Mouse (Mus musculus) lung, embryonic 14.5 days (tissue): ENCODE results near the gene Gab2. TPM values are rescaled to one million over a fixed set of nuclear protein-coding genes. Genes with fewer than 3 reads are reported as not detected.

ENCODE experiments used
- ATAC-seq: fragments of 200-750 bp; cut with Nextera tagmentation; 2 replicates; pipeline ENCODE4 v1.8.0; 2017; ENCODE audit warnings: mild to moderate bottlenecking, moderate TSS enrichment, moderate library complexity; ENCODE audit not compliant: insufficient read depth
- DNase-seq: peaks from one replicate; pipeline ENCODE4 v3.0.0-alpha.2; 2015
- H3K27ac ChIP-seq: fragments of 300-500 bp; sonication (generic); 2 replicates; pipeline ENCODE4 v1.5.1; 2014; ENCODE audit warnings: low read depth, mild to moderate bottlenecking, moderate library complexity
- H3K27me3 ChIP-seq: fragments of 300-500 bp; sonication (generic); 2 replicates; pipeline ENCODE4 v1.6.1; 2014; ENCODE audit warnings: low read length, control low read depth; ENCODE audit not compliant: insufficient read depth
- H3K36me3 ChIP-seq: fragments of 300-500 bp; sonication (generic); 2 replicates; pipeline ENCODE4 v1.6.1; 2014; ENCODE audit warnings: control low read depth; ENCODE audit not compliant: insufficient read depth
- H3K4me1 ChIP-seq: fragments of 300-500 bp; sonication (generic); 2 replicates; pipeline ENCODE4 v1.6.1; 2014; ENCODE audit warnings: antibody characterized with exemption, control low read depth; ENCODE audit not compliant: insufficient read depth
- H3K4me2 ChIP-seq: fragments of 300-500 bp; sonication (generic); 2 replicates; pipeline ENCODE4 v1.6.1; 2014; ENCODE audit warnings: mild to moderate bottlenecking
- H3K4me3 ChIP-seq: fragments of 300-500 bp; sonication (generic); 2 replicates; pipeline ENCODE4 v1.5.1; 2014; ENCODE audit warnings: low read depth, low read length
- H3K9ac ChIP-seq: fragments of 300-500 bp; sonication (generic); 2 replicates; pipeline ENCODE4 v1.6.1; 2014
- H3K9me3 ChIP-seq: fragments of 300-500 bp; sonication (generic); 2 replicates; pipeline ENCODE4 v1.6.1; 2016; ENCODE audit warnings: low read depth, low read length, control low read depth
- CTCF ChIP-seq: IDR thresholded peaks from 2 replicates; pipeline ENCODE4 v1.5.1; 2016; ENCODE audit warnings: antibody characterized with exemption, low read depth
- WGBS: fragments of 180-500 bp; shearing (Covaris S2); extraction: QIAGEN DNeasy Blood & Tissue Kit; methylation state at CpG from one replicate; pipeline ENCODE4 v1.1.7; 2014; 5-methylcytosine and 5-hydroxymethylcytosine counted together
- polyA plus RNA-seq: library from polyadenylated mRNA; unstranded; fragments of >200 nt; fragmentation: Nextera tagmentation; extraction: Ambion mirVana; gene quantifications from 2 replicates; pipeline ENCODE4 v1.2.1, GENCODE M21; 2014

Gab2 gene
- polyA plus RNA-seq, 1 experiment from 2014 or later = 9.3 TPM

- H3K4me1 ChIP-seq = no peaks in the 10 kb centered on the region
- H3K27me3 ChIP-seq = no peaks in the 10 kb centered on the region
- no peak for DNase-seq
- H3K4me2 ChIP-seq = no peak overlapping the region
- H3K4me3 ChIP-seq = no peak overlapping the region
- WGBS = 88% methylated on average over 6 of the region's 6 CpGs
- H3K9me3 ChIP-seq = no peaks in the 10 kb centered on the region
- no peak for ATAC-seq
- peaks cover 44% of the 10 kb centered on the region for H3K36me3 ChIP-seq
- H3K9ac ChIP-seq = no peak overlapping the region
- TF ChIP-seq CTCF = no peak
- no peak overlapping the region for H3K27ac ChIP-seq
Observed at GRCm38 (mm10) chr7:97298943-97299342, 217.6 kb downstream of the Gab2 start.

- Histone ChIP-seq H3K27ac (no peak overlapping the region), H3K4me3 (no peak overlapping the region), H3K4me1 (no peaks in the 10 kb centered on the region), H3K36me3 (peaks cover 53% of the 10 kb centered on the region), H3K4me2 (no peak overlapping the region), H3K27me3 (no peaks in the 10 kb centered on the region), H3K9ac (no peak overlapping the region), H3K9me3 (no peaks in the 10 kb centered on the region)
- ATAC-seq (no peak), DNase-seq (no peak)
- no peak for TF ChIP-seq CTCF
- WGBS = 87% methylated on average over 2 of the region's 2 CpGs
Observed at GRCm38 (mm10) chr7:97300914-97301313, 219.5 kb downstream of the Gab2 start.

DNA sequence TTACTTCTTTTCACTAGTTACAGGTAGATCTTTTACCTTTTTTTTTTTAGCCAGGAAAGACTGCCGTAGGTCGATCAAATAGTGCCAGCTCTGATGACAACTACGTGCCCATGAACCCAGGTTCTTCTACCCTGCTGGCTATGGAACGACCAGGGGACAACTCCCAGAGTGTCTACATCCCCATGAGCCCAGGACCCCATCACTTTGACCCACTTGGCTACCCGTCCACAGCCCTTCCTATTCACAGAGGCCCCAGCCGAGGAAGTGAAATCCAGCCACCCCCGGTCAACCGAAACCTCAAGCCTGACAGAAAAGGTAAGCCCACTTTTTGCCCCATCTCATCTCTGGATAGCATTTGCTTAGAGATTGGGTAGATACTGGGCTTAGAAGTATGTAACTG lies 219.9 kb downstream of the Gab2 start:
- H3K4me2 ChIP-seq = no peak overlapping the region

GRCm38 (mm10) chr7:97302261-97302660 lies 220.9 kb downstream of the Gab2 start:
- Histone ChIP-seq H3K27ac (no peak overlapping the region), H3K4me3 (no peak overlapping the region), H3K9me3 (no peaks in the 10 kb centered on the region), H3K27me3 (no peaks in the 10 kb centered on the region), H3K4me1 (no peaks in the 10 kb centered on the region), H3K4me2 (no peak overlapping the region), H3K9ac (no peak overlapping the region), H3K36me3 (peaks cover 53% of the 10 kb centered on the region)
- DNase-seq = no peak
- ATAC-seq = no peak
- no peak for TF ChIP-seq CTCF
- 74% methylated on average over 4 of the region's 4 CpGs for WGBS

More for the DNA sequence above, 219.9 kb downstream of the Gab2 start:
- H3K4me1 ChIP-seq = no peaks in the 10 kb centered on the region
- ATAC-seq = no peak
- H3K9me3 ChIP-seq = no peaks in the 10 kb centered on the region
- peaks cover 53% of the 10 kb centered on the region for H3K36me3 ChIP-seq
- WGBS = 82% methylated on average over 8 of the region's 8 CpGs
- H3K27me3 ChIP-seq = no peaks in the 10 kb centered on the region
- H3K27ac ChIP-seq = no peak overlapping the region
- no peak overlapping the region for H3K9ac ChIP-seq
- H3K4me3 ChIP-seq = no peak overlapping the region
- DNase-seq = no peak
- no peak for TF ChIP-seq CTCF

- DNase-seq (no peak), ATAC-seq (no peak)
- Histone ChIP-seq H3K27ac (no peak overlapping the region), H3K9me3 (no peaks in the 10 kb centered on the region), H3K36me3 (peaks cover 56% of the 10 kb centered on the region), H3K4me1 (no peaks in the 10 kb centered on the region), H3K9ac (no peak overlapping the region), H3K4me2 (no peak overlapping the region), H3K4me3 (no peak overlapping the region), H3K27me3 (no peaks in the 10 kb centered on the region)
- TF ChIP-seq CTCF = no peak
- WGBS = 82% methylated on average over 4 of the region's 4 CpGs
Observed at GRCm38 (mm10) chr7:97302876-97303275, 221.5 kb downstream of the Gab2 start.

DNA sequence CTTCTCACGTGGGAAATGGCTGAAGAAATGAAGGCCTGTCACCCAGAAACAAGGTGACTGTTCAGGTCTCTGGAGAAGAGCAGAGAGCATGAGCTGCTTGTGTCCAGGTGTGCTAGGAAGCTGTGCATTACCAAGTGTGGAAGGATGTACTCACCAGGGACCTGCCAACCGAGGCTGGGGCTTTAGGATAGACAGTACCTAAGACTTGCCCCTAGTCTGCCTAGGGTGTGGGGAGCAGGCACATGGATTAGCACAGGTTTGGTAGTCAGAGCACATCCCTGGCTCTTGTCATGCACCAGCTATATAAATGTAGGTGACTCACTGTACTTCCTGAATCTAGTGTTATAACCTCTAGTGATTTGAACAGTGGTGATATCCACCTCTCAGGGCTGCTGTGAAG lies 222.2 kb downstream of the Gab2 start:
- Histone ChIP-seq H3K27ac (no peak overlapping the region), H3K4me2 (no peak overlapping the region), H3K4me1 (no peaks in the 10 kb centered on the region), H3K9me3 (no peaks in the 10 kb centered on the region), H3K27me3 (no peaks in the 10 kb centered on the region), H3K36me3 (peaks cover 61% of the 10 kb centered on the region), H3K4me3 (no peak overlapping the region), H3K9ac (no peak overlapping the region)
- 69% methylated on average over 2 of the region's 2 CpGs for WGBS
- TF ChIP-seq CTCF = no peak
- ATAC-seq = no peak
- DNase-seq = no peak

DNA sequence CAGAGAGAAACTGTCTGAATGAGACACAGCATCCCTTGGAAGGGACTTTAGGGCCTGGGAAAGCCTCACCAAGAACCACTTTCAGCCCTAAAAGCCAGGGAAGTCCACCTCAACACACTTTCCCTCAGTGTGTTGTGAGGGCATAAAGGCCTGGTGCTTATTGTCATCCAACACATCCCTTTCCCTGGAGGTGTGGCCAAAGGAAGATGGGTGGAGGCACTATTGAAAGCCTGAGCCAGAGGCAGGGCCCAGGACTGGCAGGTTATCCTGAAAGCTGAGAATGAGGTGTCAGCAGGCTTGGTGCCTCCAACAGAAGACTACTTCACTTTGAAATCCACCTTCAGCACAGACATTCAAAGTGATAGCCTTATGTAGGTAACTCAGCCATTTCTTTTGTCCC lies 223.1 kb downstream of the Gab2 start:
- H3K27ac ChIP-seq = no peak overlapping the region
- ATAC-seq (no peak), DNase-seq (no peak)
- H3K9me3 ChIP-seq = no peaks in the 10 kb centered on the region
- no peak for TF ChIP-seq CTCF
- no peak overlapping the region for H3K9ac ChIP-seq
- peaks cover 58% of the 10 kb centered on the region for H3K36me3 ChIP-seq
- no peaks in the 10 kb centered on the region for H3K4me1 ChIP-seq
- no peak overlapping the region for H3K4me2 ChIP-seq
- no peaks in the 10 kb centered on the region for H3K27me3 ChIP-seq
- no peak overlapping the region for H3K4me3 ChIP-seq

DNA sequence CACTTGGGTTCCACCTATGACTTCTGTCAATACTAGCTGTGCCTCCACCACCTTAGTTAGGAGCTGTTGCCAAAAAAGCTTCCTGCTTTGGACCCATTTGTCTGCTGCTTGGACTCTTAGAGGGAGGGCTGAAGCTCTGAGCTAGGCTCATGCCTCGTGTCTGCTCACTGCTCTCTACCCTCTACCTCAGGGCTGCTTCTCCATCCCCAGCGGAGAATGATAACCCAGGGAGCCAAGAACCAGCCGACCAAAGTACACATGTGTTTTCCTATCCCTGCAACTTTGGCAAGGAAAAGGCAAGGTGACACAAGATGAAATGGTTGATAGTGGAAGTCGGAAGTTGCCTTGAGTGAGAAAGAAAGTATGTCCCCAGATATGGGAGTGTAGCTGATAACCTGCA lies 223.8 kb downstream of the Gab2 start:
- no peak overlapping the region for H3K4me3 ChIP-seq
- peaks cover 62% of the 10 kb centered on the region for H3K36me3 ChIP-seq
- H3K9ac ChIP-seq = no peak overlapping the region
- DNase-seq (no peak), ATAC-seq (no peak)
- H3K4me1 ChIP-seq = no peaks in the 10 kb centered on the region
- no peak overlapping the region for H3K27ac ChIP-seq
- 82% methylated on average over 4 of the region's 4 CpGs for WGBS
- H3K27me3 ChIP-seq = no peaks in the 10 kb centered on the region
- no peak overlapping the region for H3K4me2 ChIP-seq
- no peaks in the 10 kb centered on the region for H3K9me3 ChIP-seq
- no peak for TF ChIP-seq CTCF
